Mouse (Mus musculus) C2C12 (cell line): ENCODE data around the gene Ssbp3.

Experiments used
- CTCF ChIP-seq: IDR thresholded peaks from one replicate; pipeline ENCODE4 v1.5.1; 2011; ENCODE audit not compliant: control insufficient read depth, insufficient read depth, insufficient read length
- FOSL1 ChIP-seq: IDR thresholded peaks from one replicate; pipeline ENCODE4 v1.8.0; 2011; ENCODE audit warnings: mild to moderate bottlenecking, low read length; ENCODE audit not compliant: poor library complexity, insufficient read depth, severe bottlenecking
- MAX ChIP-seq: IDR thresholded peaks from one replicate; pipeline ENCODE4 v1.6.1; 2011; ENCODE audit warnings: mild to moderate bottlenecking, control low read depth
- MYOD1 ChIP-seq: IDR thresholded peaks from one replicate; pipeline ENCODE4 v1.6.1; 2011; ENCODE audit warnings: low read depth; ENCODE audit not compliant: control insufficient read depth, insufficient read length
- USF1 ChIP-seq: IDR thresholded peaks from one replicate; pipeline ENCODE4 v1.6.1; 2011; ENCODE audit warnings: low read depth, mild to moderate bottlenecking, control low read depth, moderate library complexity

DNA sequence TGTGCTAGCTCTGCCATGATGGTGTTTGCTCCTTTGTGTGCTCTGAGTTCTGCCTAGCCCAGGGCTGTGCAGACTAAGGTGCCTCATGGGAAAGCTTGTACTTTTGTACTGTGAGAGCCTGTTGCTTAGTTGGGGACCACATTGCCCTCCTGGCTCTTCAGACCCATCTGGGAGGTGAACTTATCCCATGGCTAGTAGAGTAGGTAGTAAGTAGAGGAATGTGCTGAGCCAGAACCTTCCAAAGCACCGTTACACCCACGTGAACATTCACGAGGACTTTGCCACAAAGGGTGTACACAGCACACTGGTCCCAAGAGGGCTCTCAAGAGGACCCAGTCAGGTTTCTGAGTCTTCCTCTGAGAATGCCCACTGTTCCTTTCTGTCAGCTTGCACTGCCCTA is 48.1 kb downstream of the Ssbp3 start:
- TF ChIP-seq FOSL1 (no peak), CTCF (no peak), MAX (no peak), USF1 (no peak), MYOD1 (no peak)
